Mouse (Mus musculus) ovary, postnatal 14 days (tissue): ENCODE results near the gene Trp53inp2.
A peak's percentile ranks its signal among the peaks of the same experiment; 100 is the strongest.

Experiments used
- DNase-seq: peaks from one replicate; pipeline ENCODE4 v3.0.0; 2022; ENCODE audit warnings: low spot score

Trp53inp2 gene

GRCm38 (mm10) chr2:155385090-155385489, 4.2 kb downstream of the Trp53inp2 start:
- DNase-seq, result peak; percentile 72

GRCm38 (mm10) chr2:155385731-155386533, 5.1 kb downstream of the Trp53inp2 start:
- no peak for DNase-seq

- DNase-seq, result no peak
Measured at GRCm38 (mm10) chr2:155386534-155386899, 5.7 kb downstream of the Trp53inp2 start.

GRCm38 (mm10) chr2:155387052-155387451, 6.2 kb downstream of the Trp53inp2 start:
- no peak for DNase-seq

GRCm38 (mm10) chr2:155388573-155388972, 7.7 kb downstream of the Trp53inp2 start:
- DNase-seq, result no peak

GRCm38 (mm10) chr2:155394586-155394985, 13.7 kb downstream of the Trp53inp2 start:
- no peak for DNase-seq

- DNase-seq, result no peak
Measured at GRCm38 (mm10) chr2:155400276-155400675, 19.4 kb downstream of the Trp53inp2 start.

- DNase-seq, result no peak
Measured at GRCm38 (mm10) chr2:155401926-155402325, 21.1 kb downstream of the Trp53inp2 start.

- no peak for DNase-seq
Measured at GRCm38 (mm10) chr2:155404635-155405034, 23.8 kb downstream of the Trp53inp2 start.

- no peak for DNase-seq
Measured at GRCm38 (mm10) chr2:155420911-155421310, 40.1 kb downstream of the Trp53inp2 start.

GRCm38 (mm10) chr2:155436445-155436844, 55.6 kb downstream of the Trp53inp2 start:
- no peak for DNase-seq
